Mouse (Mus musculus) lung, embryonic 15.5 days (tissue): ENCODE measurements at regions not wholly inside any gene's neighbourhood (a gene's known extent, or its start where the extent isn't known, plus 50 kb on each side); places are given as distances from the start of the nearest gene placed in this dataset. TPM values are rescaled to one million over a fixed set of nuclear protein-coding genes. Genes with fewer than 3 reads are reported as not detected.

Experiments
- ATAC-seq: fragments of 200-750 bp; cut with Nextera tagmentation; 2 replicates; pipeline ENCODE4 v1.8.0; 2017; ENCODE audit warnings: moderate number of reproducible peaks, borderline replicate concordance; ENCODE audit not compliant: low FRiP score, low TSS enrichment; ENCODE audit errors: extremely low read depth
- H3K27ac ChIP-seq: fragments of 300-500 bp; sonication (generic); 2 replicates; pipeline ENCODE4 v1.5.1; 2015; ENCODE audit warnings: moderate library complexity, mild to moderate bottlenecking, inconsistent platforms
- H3K27me3 ChIP-seq: fragments of 300-500 bp; sonication (generic); 2 replicates; pipeline ENCODE4 v1.6.1; 2015; ENCODE audit warnings: inconsistent platforms
- H3K36me3 ChIP-seq: fragments of 300-500 bp; sonication (generic); 2 replicates; pipeline ENCODE4 v1.6.1; 2015; ENCODE audit warnings: inconsistent platforms
- H3K4me1 ChIP-seq: fragments of 300-500 bp; sonication (generic); 2 replicates; pipeline ENCODE4 v1.6.1; 2015; ENCODE audit warnings: inconsistent platforms
- H3K4me2 ChIP-seq: fragments of 300-500 bp; sonication (generic); 2 replicates; pipeline ENCODE4 v1.6.1; 2015; ENCODE audit warnings: inconsistent platforms, mild to moderate bottlenecking, moderate library complexity
- H3K4me3 ChIP-seq: fragments of 300-500 bp; sonication (generic); 2 replicates; pipeline ENCODE4 v1.5.1; 2015; ENCODE audit warnings: mild to moderate bottlenecking, inconsistent platforms
- H3K9ac ChIP-seq: fragments of 300-500 bp; sonication (generic); 2 replicates; pipeline ENCODE4 v1.6.1; 2015; ENCODE audit warnings: inconsistent platforms
- H3K9me3 ChIP-seq: fragments of 300-500 bp; sonication (generic); 2 replicates; pipeline ENCODE4 v1.6.1; 2016; ENCODE audit warnings: inconsistent platforms
- WGBS: fragments of 180-500 bp; shearing (Covaris S2); methylation state at CpG from one replicate; pipeline ENCODE4 v1.1.7; 2015; 5-methylcytosine and 5-hydroxymethylcytosine counted together
- microRNA counts: library from miRNA; unstranded; fragments of <30 nt; microRNA quantifications from one replicate; lab custom pipeline; 2016
- microRNA-seq: library from miRNA; unstranded; fragments of <30 nt; microRNA quantifications from one replicate; pipeline ENCODE4, GENCODE M21; 2016

DNA sequence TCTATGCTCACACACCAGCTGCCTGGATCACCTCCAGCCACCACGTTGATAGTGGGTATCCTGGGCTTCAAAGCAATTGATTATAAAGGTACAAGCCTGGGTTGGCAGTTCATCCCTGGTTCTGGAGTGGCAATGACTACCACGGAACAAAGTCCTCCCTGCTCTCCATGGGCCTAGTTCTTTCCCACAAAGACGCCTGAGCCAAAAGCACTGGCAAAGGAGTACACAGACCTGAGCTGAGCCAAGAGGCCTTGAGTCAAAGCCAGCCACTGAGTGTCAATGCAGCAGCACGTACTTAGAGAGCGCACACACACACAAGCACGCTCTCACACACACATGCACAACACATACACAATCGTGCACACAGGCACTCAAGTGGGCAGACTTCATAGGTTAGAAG lies 54.6 kb upstream of the Dio3 start:
- Histone ChIP-seq H3K9me3 (no peaks in the 10 kb centered on the region), H3K27me3 (no peaks in the 10 kb centered on the region), H3K4me2 (no peak overlapping the region), H3K36me3 (no peaks in the 10 kb centered on the region), H3K9ac (no peak overlapping the region), H3K27ac (no peak overlapping the region), H3K4me1 (no peaks in the 10 kb centered on the region), H3K4me3 (no peak overlapping the region)
- 78% methylated on average over 7 of the region's 7 CpGs for WGBS
- ATAC-seq: no peak

GRCm38 (mm10) chr12:110228011-110228411 lies 50.9 kb upstream of the Dio3 start:
- WGBS: 77% methylated on average over 12 of the region's 12 CpGs
- Histone ChIP-seq H3K9ac (no peak overlapping the region), H3K4me2 (no peak overlapping the region)

More at GRCm38 (mm10) chr12:110228011-110228411, 50.9 kb upstream of the Dio3 start:
- no peak overlapping the region for H3K27ac ChIP-seq
- no peaks in the 10 kb centered on the region for H3K9me3 ChIP-seq
- ATAC-seq: no peak
- no peaks in the 10 kb centered on the region for H3K36me3 ChIP-seq
- no peaks in the 10 kb centered on the region for H3K27me3 ChIP-seq
- no peak overlapping the region for H3K4me3 ChIP-seq
- no peaks in the 10 kb centered on the region for H3K4me1 ChIP-seq

MicroRNAs in the stretch of these regions (microRNA counts, 519-probe panel; counts per million panel counts)
- microRNA mmu-miR-1193 (lab: Ali Mortazavi, UCI): 2,156 counts per million, percentile 24 among the panel's probes with 10 or more counts
- 2,465 counts per million, percentile 48 among the panel's probes with 10 or more counts for microRNA mmu-miR-1197 (lab: Ali Mortazavi, UCI)
- microRNA mmu-miR-134 (lab: Ali Mortazavi, UCI): 2,884 counts per million, percentile 76 among the panel's probes with 10 or more counts
- 3,074 counts per million, percentile 82 among the panel's probes with 10 or more counts for microRNA mmu-miR-154 (lab: Ali Mortazavi, UCI)
- 19.7 counts per million for microRNA mmu-miR-299 (lab: Ali Mortazavi, UCI)
- microRNA mmu-miR-300 (lab: Ali Mortazavi, UCI): 3,113 counts per million, percentile 82 among the panel's probes with 10 or more counts
- microRNA mmu-miR-3072 (lab: Ali Mortazavi, UCI): 19.7 counts per million
- 2,858 counts per million, percentile 75 among the panel's probes with 10 or more counts for microRNA mmu-miR-323-3p (lab: Ali Mortazavi, UCI)
- 2,497 counts per million, percentile 51 among the panel's probes with 10 or more counts for microRNA mmu-miR-323-5p (lab: Ali Mortazavi, UCI)
- microRNA mmu-miR-329 (lab: Ali Mortazavi, UCI): 3,428 counts per million, percentile 91 among the panel's probes with 10 or more counts
- microRNA mmu-miR-369-3p (lab: Ali Mortazavi, UCI): 3,376 counts per million, percentile 89 among the panel's probes with 10 or more counts
- 2,641 counts per million, percentile 64 among the panel's probes with 10 or more counts for microRNA mmu-miR-369-5p (lab: Ali Mortazavi, UCI)
- 3,271 counts per million, percentile 87 among the panel's probes with 10 or more counts for microRNA mmu-miR-376a (lab: Ali Mortazavi, UCI)
- 3,428 counts per million, percentile 90 among the panel's probes with 10 or more counts for microRNA mmu-miR-376b (lab: Ali Mortazavi, UCI)
- 3,245 counts per million, percentile 86 among the panel's probes with 10 or more counts for microRNA mmu-miR-376c (lab: Ali Mortazavi, UCI)
- 3,395 counts per million, percentile 89 among the panel's probes with 10 or more counts for microRNA mmu-miR-377 (lab: Ali Mortazavi, UCI)
- 2,550 counts per million, percentile 56 among the panel's probes with 10 or more counts for microRNA mmu-miR-379 (lab: Ali Mortazavi, UCI)
- microRNA mmu-miR-380-3p (lab: Ali Mortazavi, UCI): 19.7 counts per million
- 2,143 counts per million, percentile 23 among the panel's probes with 10 or more counts for microRNA mmu-miR-380-5p (lab: Ali Mortazavi, UCI)
- 2,864 counts per million, percentile 75 among the panel's probes with 10 or more counts for microRNA mmu-miR-381 (lab: Ali Mortazavi, UCI)
- microRNA mmu-miR-382 (lab: Ali Mortazavi, UCI): 3,186 counts per million, percentile 84 among the panel's probes with 10 or more counts
- 2,202 counts per million, percentile 27 among the panel's probes with 10 or more counts for microRNA mmu-miR-409-3p (lab: Ali Mortazavi, UCI)
- microRNA mmu-miR-409-5p (lab: Ali Mortazavi, UCI): 2,163 counts per million, percentile 24 among the panel's probes with 10 or more counts
- 3,212 counts per million, percentile 85 among the panel's probes with 10 or more counts for microRNA mmu-miR-410 (lab: Ali Mortazavi, UCI)
- microRNA mmu-miR-411 (lab: Ali Mortazavi, UCI): 2,307 counts per million, percentile 35 among the panel's probes with 10 or more counts
- microRNA mmu-miR-412 (lab: Ali Mortazavi, UCI): 2,124 counts per million, percentile 22 among the panel's probes with 10 or more counts
- 19.7 counts per million for microRNA mmu-miR-453 (lab: Ali Mortazavi, UCI)
- 2,465 counts per million, percentile 48 among the panel's probes with 10 or more counts for microRNA mmu-miR-485 (lab: Ali Mortazavi, UCI)
- 2,674 counts per million, percentile 66 among the panel's probes with 10 or more counts for microRNA mmu-miR-487b (lab: Ali Mortazavi, UCI)
- 19.7 counts per million for microRNA mmu-miR-494 (lab: Ali Mortazavi, UCI)
- microRNA mmu-miR-495 (lab: Ali Mortazavi, UCI): 3,002 counts per million, percentile 80 among the panel's probes with 10 or more counts
- 19.7 counts per million for microRNA mmu-miR-496 (lab: Ali Mortazavi, UCI)
- 2,720 counts per million, percentile 70 among the panel's probes with 10 or more counts for microRNA mmu-miR-539 (lab: Ali Mortazavi, UCI)
- 3,015 counts per million, percentile 80 among the panel's probes with 10 or more counts for microRNA mmu-miR-541 (lab: Ali Mortazavi, UCI)
- 2,786 counts per million, percentile 73 among the panel's probes with 10 or more counts for microRNA mmu-miR-543 (lab: Ali Mortazavi, UCI)
- microRNA mmu-miR-544 (lab: Ali Mortazavi, UCI): 19.7 counts per million
- microRNA mmu-miR-654-3p (lab: Ali Mortazavi, UCI): 2,274 counts per million, percentile 33 among the panel's probes with 10 or more counts
- 19.7 counts per million for microRNA mmu-miR-654-5p (lab: Ali Mortazavi, UCI)
- 2,091 counts per million, percentile 21 among the panel's probes with 10 or more counts for microRNA mmu-miR-666-3p (lab: Ali Mortazavi, UCI)
- microRNA mmu-miR-666-5p (lab: Ali Mortazavi, UCI): 19.7 counts per million
- microRNA mmu-miR-667 (lab: Ali Mortazavi, UCI): 1,953 counts per million, percentile 15 among the panel's probes with 10 or more counts
- microRNA mmu-miR-668 (lab: Ali Mortazavi, UCI): 2,484 counts per million, percentile 49 among the panel's probes with 10 or more counts
- microRNA mmu-miR-679 (lab: Ali Mortazavi, UCI): 19.7 counts per million
- 19.7 counts per million for microRNA mmu-miR-758 (lab: Ali Mortazavi, UCI)
- microRNA mmu-miR-882 (lab: Ali Mortazavi, UCI): 2,104 counts per million, percentile 22 among the panel's probes with 10 or more counts

Small RNA genes lying in the stretch of these regions (microRNA-seq; reads per million reads assigned to microRNA genes)
- not detected for gene Gm24321
- not detected for gene Gm25252
- gene Gm25750: not detected
- not detected for gene Gm27379
- not detected for gene Gm44322
- gene Mir1193: 1,383 reads per million, percentile 79 among the genes with 10 or more reads in this experiment
- 2.4 reads per million, percentile 8 among the genes with 10 or more reads in this experiment for gene Mir1197
- gene Mir134: 1,470 reads per million, percentile 79 among the genes with 10 or more reads in this experiment
- gene Mir154: 1,153 reads per million, percentile 76 among the genes with 10 or more reads in this experiment
- gene Mir299a: 0.93 reads per million
- gene Mir299b: not detected
- 590 reads per million, percentile 71 among the genes with 10 or more reads in this experiment for gene Mir300
- gene Mir3072: 50.8 reads per million, percentile 46 among the genes with 10 or more reads in this experiment
- gene Mir323: 319 reads per million, percentile 66 among the genes with 10 or more reads in this experiment
- 255 reads per million, percentile 62 among the genes with 10 or more reads in this experiment for gene Mir329
- 4,650 reads per million, percentile 90 among the genes with 10 or more reads in this experiment for gene Mir369
- not detected for gene Mir376a
- 292 reads per million, percentile 64 among the genes with 10 or more reads in this experiment for gene Mir376b
- gene Mir376c: 765 reads per million, percentile 73 among the genes with 10 or more reads in this experiment
- gene Mir377: 119 reads per million, percentile 55 among the genes with 10 or more reads in this experiment
- gene Mir379: 5,282 reads per million, percentile 91 among the genes with 10 or more reads in this experiment
- not detected for gene Mir380
- 2,015 reads per million, percentile 82 among the genes with 10 or more reads in this experiment for gene Mir381
- gene Mir382: 4,373 reads per million, percentile 89 among the genes with 10 or more reads in this experiment
- gene Mir409: not detected
- gene Mir410: 103 reads per million, percentile 54 among the genes with 10 or more reads in this experiment
- 11,020 reads per million, percentile 95 among the genes with 10 or more reads in this experiment for gene Mir411
- 58.9 reads per million, percentile 48 among the genes with 10 or more reads in this experiment for gene Mir412
- gene Mir453: not detected
- gene Mir485: 275 reads per million, percentile 64 among the genes with 10 or more reads in this experiment
- gene Mir487b: 7,078 reads per million, percentile 93 among the genes with 10 or more reads in this experiment
- 567 reads per million, percentile 71 among the genes with 10 or more reads in this experiment for gene Mir494
- 87.3 reads per million, percentile 52 among the genes with 10 or more reads in this experiment for gene Mir495
- gene Mir496a: 161 reads per million, percentile 58 among the genes with 10 or more reads in this experiment
- not detected for gene Mir539
- 4,415 reads per million, percentile 89 among the genes with 10 or more reads in this experiment for gene Mir541
- gene Mir543: 452 reads per million, percentile 69 among the genes with 10 or more reads in this experiment
- gene Mir544: 1.1 reads per million
- gene Mir654: not detected
- gene Mir666: 50.4 reads per million, percentile 45 among the genes with 10 or more reads in this experiment
- gene Mir667: 217 reads per million, percentile 61 among the genes with 10 or more reads in this experiment
- 49.1 reads per million, percentile 45 among the genes with 10 or more reads in this experiment for gene Mir668
- gene Mir679: 133 reads per million, percentile 56 among the genes with 10 or more reads in this experiment
- 15.8 reads per million, percentile 34 among the genes with 10 or more reads in this experiment for gene Mir758
- not detected for gene Mir882
